Mouse (Mus musculus): ENCODE results near the gene Chn1. TPM values are rescaled to one million over a fixed set of nuclear protein-coding genes. Genes with fewer than 3 reads are reported as not detected.

Chn1 gene
- total and polyA plus RNA-seq, 3 experiments: 5.0 to 14.1 TPM; not detected in 1

DNA sequence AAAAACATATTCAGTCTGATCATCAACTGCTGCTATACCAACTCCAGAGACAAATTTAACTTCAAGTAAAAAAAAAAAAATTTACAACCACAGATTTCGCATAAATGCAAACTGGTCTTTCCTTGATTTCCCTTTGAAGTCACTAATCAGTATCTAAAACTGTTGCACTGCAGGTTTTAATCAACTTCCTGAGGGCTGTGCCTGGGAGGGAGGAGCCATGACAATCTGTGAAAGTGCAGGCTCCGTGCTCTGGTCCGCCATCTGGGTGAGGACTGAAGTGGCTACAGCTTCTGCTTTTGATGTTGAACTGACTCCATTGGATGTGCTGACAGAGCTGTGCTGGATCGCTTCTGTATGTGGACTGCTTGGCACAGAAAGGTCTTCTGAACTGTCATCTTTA lies 43.6 kb upstream of the Chn1 start:
- Histone ChIP-seq H3K9me3 (replicated peaks; ENCODE audit: insufficient read depth, low read length) (no peaks in the 10 kb centered on the region), H3K4me1 (ENCODE audit: control insufficient read depth in 1 of 2, insufficient read depth in 2 of 2, low read length in 2 of 2) (peaks cover 3% of the 10 kb centered on the region in 2 experiments; a peak in 2 of 4 replicates), H3K4me3 (ENCODE audit: control insufficient read depth in 1 of 2, insufficient read depth in 1 of 2, low read depth in 2 of 2, low read length in 2 of 2) (no peak overlapping the region), H3K36me3 (ENCODE audit: control insufficient read depth in 1 of 2, insufficient read depth in 2 of 2, low read length in 2 of 2) (peaks cover 4 to 22% of the 10 kb centered on the region in 2 experiments), H3K9ac (ENCODE audit: control insufficient read depth, low read depth, low read length, poor library complexity, severe bottlenecking) (no peak overlapping the region), H3K27me3 (ENCODE audit: control insufficient read depth in 1 of 2, insufficient read depth in 2 of 2, low read length in 2 of 2) (no peaks in the 10 kb centered on the region), H3K79me2 (ENCODE audit: control insufficient read depth, insufficient read depth, low read length, poor library complexity) (no peaks in the 10 kb centered on the region), H3K27ac (ENCODE audit: control insufficient read depth, low read depth, low read length) (peak overlapping the region; percentile 45)
- peak; percentile 95 for DNase-seq (ENCODE audit: low read depth, low spot score)
- TF ChIP-seq MYC (IDR thresholded peaks at IDR 0.05; ENCODE audit: low read depth, low read length): no peak
- no peak for TF ChIP-seq NELFE (IDR thresholded peaks at IDR 0.05; ENCODE audit: low read depth, low read length)
- TF ChIP-seq MAFK (IDR thresholded peaks at IDR 0.05; ENCODE audit: borderline replicate concordance, low read depth, low read length): no peak
- TF ChIP-seq ELF1 (IDR thresholded peaks at IDR 0.05; ENCODE audit: low read depth, low read length): no peak
- 0 out of 2 replicates have a peak, but pooled peaks have one; percentile 22 for TF ChIP-seq TBP (IDR thresholded peaks at IDR 0.05; ENCODE audit: low read depth, low read length)
- no peak for TF ChIP-seq CHD1 (IDR thresholded peaks at IDR 0.05; ENCODE audit: low read depth, low read length)
- TF ChIP-seq MAX (IDR thresholded peaks at IDR 0.05; ENCODE audit: low read length): no peak
- no peak for TF ChIP-seq KAT2A (conservative IDR thresholded peaks at IDR 0.05; ENCODE audit: low read depth, low read length)
- TF ChIP-seq ZKSCAN1 (IDR thresholded peaks at IDR 0.05; ENCODE audit: low read depth, low read length): no peak
- TF ChIP-seq EP300 (IDR thresholded peaks at IDR 0.05; ENCODE audit: low read depth in 1 of 2, low read length in 2 of 2): peak; percentile 86 to 94
- TF ChIP-seq TCF12 (IDR thresholded peaks at IDR 0.05; ENCODE audit: low read depth, low read length): peak; percentile 96
- TF ChIP-seq USF2 (IDR thresholded peaks at IDR 0.05; ENCODE audit: borderline replicate concordance in 1 of 2, insufficient read depth in 1 of 2, low read depth in 1 of 2, low read length in 2 of 2): no peak
- TF ChIP-seq MYB (IDR thresholded peaks at IDR 0.05; ENCODE audit: low read depth, low read length): peak; percentile 59; the same call in 1 of the 2 replicates
- TF ChIP-seq TAL1 (IDR thresholded peaks at IDR 0.05; ENCODE audit: low read length): peak; percentile 96
- 0 out of 2 replicates have a peak, but pooled peaks have one; percentile 50 for TF ChIP-seq MXI1 (IDR thresholded peaks at IDR 0.05; ENCODE audit: low read depth, low read length)
- no peak for TF ChIP-seq E2F4 (IDR thresholded peaks at IDR 0.05; ENCODE audit: borderline replicate concordance, low read depth, low read length)
- TF ChIP-seq GATA1 (IDR thresholded peaks at IDR 0.05; ENCODE audit: low read depth, low read length): peak; percentile 94
- TF ChIP-seq RAD21 (IDR thresholded peaks at IDR 0.05; ENCODE audit: low read depth, low read length): no peak; the same call in 1 of the 2 replicates
- no peak for TF ChIP-seq POLR2A (IDR thresholded peaks at IDR 0.05; ENCODE audit: control insufficient read depth in 1 of 2, insufficient read depth in 1 of 2, low read depth in 1 of 2, low read length in 2 of 2, poor library complexity in 1 of 2)
- TF ChIP-seq POLR2AphosphoS5 (IDR thresholded peaks at IDR 0.05; ENCODE audit: borderline replicate concordance, low read depth, low read length): no peak
- TF ChIP-seq BHLHE40 (IDR thresholded peaks at IDR 0.05; ENCODE audit: borderline replicate concordance, low read depth, low read length): no peak
- no peak for TF ChIP-seq HCFC1 (IDR thresholded peaks at IDR 0.05; ENCODE audit: low read depth, low read length)
- peak; percentile 62 for TF ChIP-seq SIN3A (IDR thresholded peaks at IDR 0.05; ENCODE audit: low read length)
- no peak for TF ChIP-seq NRF1 (IDR thresholded peaks at IDR 0.05; ENCODE audit: insufficient read depth, low read depth, low read length, poor library complexity, severe bottlenecking)
- no peak for TF ChIP-seq UBTF (IDR thresholded peaks at IDR 0.05; ENCODE audit: borderline replicate concordance, insufficient read depth, low read depth, low read length)
- TF ChIP-seq SMC3 (IDR thresholded peaks at IDR 0.05; ENCODE audit: low read depth, low read length): peak; percentile 32
- no peak for TF ChIP-seq GABPA (IDR thresholded peaks at IDR 0.05; ENCODE audit: low read depth, low read length)
- TF ChIP-seq CHD2 (IDR thresholded peaks at IDR 0.05; ENCODE audit: low read length): no peak
- TF ChIP-seq USF1 (IDR thresholded peaks at IDR 0.05; ENCODE audit: low read depth, low read length): no peak
- TF ChIP-seq MEF2A (IDR thresholded peaks at IDR 0.05; ENCODE audit: extremely low read depth, insufficient replicate concordance, low read depth, low read length, poor library complexity, severe bottlenecking): no peak
- TF ChIP-seq ETS1 (IDR thresholded peaks at IDR 0.05; ENCODE audit: low read depth, low read length): peak; percentile 77
- no peak for TF ChIP-seq ZC3H11A (IDR thresholded peaks at IDR 0.05; ENCODE audit: low read depth, low read length)
- TF ChIP-seq MAZ (IDR thresholded peaks at IDR 0.05; ENCODE audit: low read depth, low read length): no peak
- TF ChIP-seq ZMIZ1 (IDR thresholded peaks at IDR 0.05; ENCODE audit: low read depth, low read length): no peak
- no peak for TF ChIP-seq JUND (IDR thresholded peaks at IDR 0.05; ENCODE audit: low read depth, low read length)
- TF ChIP-seq RCOR1 (IDR thresholded peaks at IDR 0.05; ENCODE audit: low read depth, low read length): peak; percentile 99
- no peak for TF ChIP-seq POLR2AphosphoS2 (IDR thresholded peaks at IDR 0.05; ENCODE audit: low read length)
- TF ChIP-seq ZNF384 (IDR thresholded peaks at IDR 0.05; ENCODE audit: low read depth, low read length): peak; percentile 87

All from MEL (cell line).